Mouse (Mus musculus) Patski (cell line): ENCODE measurements at regions not wholly inside any gene's neighbourhood (a gene's known extent, or its start where the extent isn't known, plus 50 kb on each side); places are given as distances from the start of the nearest gene placed in this dataset.
A peak's percentile ranks its signal among the peaks of the same experiment; 100 is the strongest.

Experiments used
- ATAC-seq: fragments of 100-300 bp; one replicate; pipeline ENCODE4 v1.8.0; 2021
- CTCF ChIA-PET: fragments of 350-600 bp; sonication (Branson Sonifier 250); formaldehyde crosslinking; loops from one replicate; lab custom pipeline; 2022; ENCODE audit warnings: inconsistent platforms; lab: Charles Lee
- POLR2A ChIA-PET: fragments of 350-600 bp; sonication (Branson Sonifier 250); formaldehyde crosslinking; loops from one replicate; lab custom pipeline; 2022; ENCODE audit warnings: antibody characterized with exemption, inconsistent platforms; lab: Charles Lee
- DNase-seq: peaks from one replicate; pipeline ENCODE4 v3.0.0-alpha.2; 2011; ENCODE audit warnings: low read depth, low spot score
- H3K27me3 ChIP-seq: fragments of 371-371 bp; one replicate; pipeline ENCODE4 v1.5.1; 2021
- CTCF ChIP-seq: fragments of 100-300 bp; IDR thresholded peaks from one replicate; pipeline ENCODE4 v1.5.1; 2021
- in situ Hi-C: fragments of 300-500 bp; cut with MboI; formaldehyde crosslinking; loops from 3 replicates; pipeline ENCODE4 v1.11.1; 2018; ENCODE audit warnings: low pct_unique_long_range_greater_than_20kb, mixed read lengths

GRCm38 (mm10) chr8:8299965-8300767, 360.9 kb downstream of the Efnb2 start:
- ATAC-seq (no peak), DNase-seq (no peak)
- ChIA-PET POLR2A (no interaction called here), CTCF (interaction anchor here (1.2 kb wide), 1 partner anchor 21 kb away, joined by 3 read pairs; no protein-coding TSS in a partner anchor)
- in situ Hi-C loops, result no loop called here
- no peak for TF ChIP-seq CTCF
- no peaks in the 10 kb centered on the region for H3K27me3 ChIP-seq

- ChIA-PET POLR2A (interaction anchor here (0.7 kb wide), 2 partner anchors 370 to 1220 kb away, joined by 3 to 4 read pairs; no protein-coding TSS in a partner anchor), CTCF (interaction anchor here (0.9 to 1.2 kb wide), 3 partner anchors 9 to 12 kb away, joined by 3 to 4 read pairs (median 3); no protein-coding TSS in a partner anchor)
- no peaks in the 10 kb centered on the region for H3K27me3 ChIP-seq
- ATAC-seq (no peak), DNase-seq (no peak)
- in situ Hi-C loops, result no loop called here
- TF ChIP-seq CTCF, result no peak
Measured at GRCm38 (mm10) chr8:8292577-8293247, 368.3 kb downstream of the Efnb2 start.

- DNase-seq, result no peak
- ATAC-seq, result no peak
- no peak for TF ChIP-seq CTCF
- in situ Hi-C loops, result no loop called here
- H3K27me3 ChIP-seq, result no peaks in the 10 kb centered on the region
- POLR2A ChIA-PET, result interaction anchor here (0.6 kb wide), 1 partner anchor 44 kb away, joined by 4 read pairs; no protein-coding TSS in a partner anchor
- CTCF ChIA-PET, result no interaction called here
Measured at GRCm38 (mm10) chr8:8285876-8286275, 375.2 kb downstream of the Efnb2 start.

- POLR2A ChIA-PET, result no interaction called here
- ATAC-seq (peak; percentile 66), DNase-seq (peak; percentile 59)
- no peak for TF ChIP-seq CTCF
- in situ Hi-C loops, result loop anchor here (10.0 to 25.0 kb wide), 3 partner anchors 180 to 712 kb away; no protein-coding TSS in a partner anchor
- CTCF ChIA-PET, result interaction anchor here (1.3 to 1.4 kb wide), 2 partner anchors 369 to 719 kb away, joined by 3 to 5 read pairs; no protein-coding TSS in a partner anchor
- H3K27me3 ChIP-seq, result no peaks in the 10 kb centered on the region
Measured at GRCm38 (mm10) chr8:8274987-8275386, 386.1 kb downstream of the Efnb2 start.

GRCm38 (mm10) chr8:8274211-8274641, 386.8 kb downstream of the Efnb2 start:
- peak; percentile 34 for TF ChIP-seq CTCF
- ATAC-seq, result peak; percentile 92

GRCm38 (mm10) chr8:8258855-8259254, 402.2 kb downstream of the Efnb2 start:
- CTCF ChIA-PET, result no interaction called here
- DNase-seq (no peak), ATAC-seq (no peak)
- no peaks in the 10 kb centered on the region for H3K27me3 ChIP-seq
- no peak for TF ChIP-seq CTCF
- POLR2A ChIA-PET, result no interaction called here
- in situ Hi-C loops, result loop anchor here (25.0 kb wide), 1 partner anchor 728 kb away; no protein-coding TSS in a partner anchor

More at GRCm38 (mm10) chr8:8274211-8274641, 386.8 kb downstream of the Efnb2 start:
- POLR2A ChIA-PET, result interaction anchor here (0.5 to 0.6 kb wide), 2 partner anchors 223 to 342 kb away, joined by 3 read pairs; no protein-coding TSS in a partner anchor
- no peaks in the 10 kb centered on the region for H3K27me3 ChIP-seq
- CTCF ChIA-PET, result interaction anchor here (1.4 kb wide), 1 partner anchor 719 kb away, joined by 5 read pairs; no protein-coding TSS in a partner anchor
- in situ Hi-C loops, result loop anchor here (10.0 to 25.0 kb wide), 3 partner anchors 181 to 713 kb away; no protein-coding TSS in a partner anchor
- DNase-seq, result peak; percentile 89

- CTCF ChIA-PET, result no interaction called here
- in situ Hi-C loops, result loop anchor here (25.0 kb wide), 1 partner anchor 729 kb away; no protein-coding TSS in a partner anchor
- POLR2A ChIA-PET, result interaction anchor here (0.7 kb wide), 1 partner anchor 153 kb away, joined by 4 read pairs; no protein-coding TSS in a partner anchor
- DNase-seq (no peak), ATAC-seq (no peak)
- H3K27me3 ChIP-seq, result no peaks in the 10 kb centered on the region
- no peak for TF ChIP-seq CTCF
Measured at GRCm38 (mm10) chr8:8258231-8258638, 402.8 kb downstream of the Efnb2 start.

GRCm38 (mm10) chr8:8256327-8256726, 404.7 kb downstream of the Efnb2 start:
- no peak for DNase-seq
- ChIA-PET POLR2A (interaction anchor here (0.8 kb wide), 1 partner anchor 12 kb away, joined by 3 read pairs; no protein-coding TSS in a partner anchor), CTCF (no interaction called here)
- no peak for ATAC-seq
- TF ChIP-seq CTCF, result no peak
- in situ Hi-C loops, result loop anchor here (25.0 kb wide), 1 partner anchor 731 kb away; no protein-coding TSS in a partner anchor
- H3K27me3 ChIP-seq, result no peaks in the 10 kb centered on the region

GRCm38 (mm10) chr8:8254446-8254845, 406.6 kb downstream of the Efnb2 start:
- DNase-seq (no peak), ATAC-seq (no peak)
- in situ Hi-C loops, result loop anchor here (25.0 kb wide), 1 partner anchor 733 kb away; no protein-coding TSS in a partner anchor
- ChIA-PET CTCF (interaction anchor here (0.6 to 1.6 kb wide), 2 partner anchors 14 to 30 kb away, joined by 3 read pairs; no protein-coding TSS in a partner anchor), POLR2A (no interaction called here)
- no peaks in the 10 kb centered on the region for H3K27me3 ChIP-seq
- no peak for TF ChIP-seq CTCF

- TF ChIP-seq CTCF, result no peak
- CTCF ChIA-PET, result no interaction called here
Measured at GRCm38 (mm10) chr8:8244599-8244998, 416.4 kb downstream of the Efnb2 start.

More at GRCm38 (mm10) chr8:8244599-8244998, 416.4 kb downstream of the Efnb2 start:
- H3K27me3 ChIP-seq, result no peaks in the 10 kb centered on the region
- no peak for DNase-seq
- POLR2A ChIA-PET, result no interaction called here
- ATAC-seq, result no peak
- in situ Hi-C loops, result no loop called here
